Mouse (Mus musculus) erythroblast, embryonic 14.5 days (primary cell): Measurements from ENCODE around the gene 1110017D15Rik.

Experiments used
- GATA1 ChIP-seq: IDR thresholded peaks from 2 replicates; pipeline ENCODE4 v1.6.1; 2012; ENCODE audit warnings: low read length, inconsistent platforms, mixed read lengths
- TAL1 ChIP-seq: IDR thresholded peaks from 3 replicates; pipeline ENCODE4 v1.6.1; 2012; ENCODE audit warnings: low read length, inconsistent platforms, mixed read lengths

DNA sequence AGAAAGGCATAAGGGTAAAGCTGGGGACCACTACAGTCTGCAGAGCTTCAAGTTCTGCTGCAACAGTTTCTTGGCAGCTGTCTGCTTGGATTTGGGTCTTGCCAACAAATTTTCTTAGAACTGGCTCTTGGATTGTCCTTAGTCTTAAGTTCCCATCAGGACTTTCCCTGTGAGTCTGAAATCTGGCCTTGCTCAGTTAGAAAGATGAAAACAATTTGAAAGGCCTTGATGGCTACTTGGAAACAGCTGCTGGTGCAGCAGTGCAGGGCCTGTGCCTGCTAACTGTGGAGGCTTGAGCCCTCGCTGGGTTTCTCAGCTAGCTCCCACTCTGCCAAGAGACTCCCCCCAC is 37.7 kb downstream of the 1110017D15Rik start:
- no peak for TF ChIP-seq GATA1
- TF ChIP-seq TAL1 = no peak
